Mouse (Mus musculus): Measurements from ENCODE around the gene Tyro3.

The Tyro3 gene

GRCm38 (mm10) chr2:119804275-119804628 lies 6.7 kb downstream of the Tyro3 start:
- no peak for DNase-seq (ENCODE audit: low spot score)

DNA sequence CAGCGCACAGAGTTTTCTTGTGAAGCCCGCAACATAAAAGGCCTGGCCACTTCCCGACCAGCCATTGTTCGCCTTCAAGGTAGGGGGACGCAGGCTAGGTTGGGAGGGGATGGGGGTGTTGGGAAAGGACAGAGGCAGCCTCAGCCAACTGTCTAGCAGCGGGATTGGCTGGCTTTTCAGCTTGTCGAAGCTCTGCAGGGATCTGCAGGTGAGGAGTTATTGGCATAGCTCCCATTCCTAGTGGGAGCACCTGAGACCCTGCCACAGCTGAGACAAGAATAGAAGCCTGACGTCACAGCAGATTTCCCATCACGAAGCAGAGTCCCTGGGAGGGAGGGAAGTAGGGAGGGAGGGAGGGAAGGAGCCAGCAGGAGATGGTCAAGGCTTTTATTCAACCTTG lies 7.2 kb downstream of the Tyro3 start:
- no peak for DNase-seq (ENCODE audit: low spot score)

DNA sequence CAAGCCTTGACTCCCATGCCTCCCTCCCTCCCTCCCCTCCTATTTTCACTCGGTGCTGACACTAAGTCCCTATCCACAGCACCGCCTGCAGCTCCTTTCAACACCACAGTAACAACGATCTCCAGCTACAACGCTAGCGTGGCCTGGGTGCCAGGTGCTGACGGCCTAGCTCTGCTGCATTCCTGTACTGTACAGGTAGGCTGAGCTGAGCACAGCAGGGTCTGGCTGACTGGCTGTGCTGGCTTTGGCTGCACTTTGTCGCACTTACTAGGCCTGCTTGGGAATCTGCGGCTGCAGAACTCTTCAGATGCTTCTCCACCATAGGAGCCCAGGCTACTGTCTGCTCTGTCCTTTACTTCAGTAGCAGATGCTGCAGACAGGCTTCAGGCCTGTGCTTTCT lies 8.0 kb downstream of the Tyro3 start:
- no peak for DNase-seq (ENCODE audit: low spot score)

DNA sequence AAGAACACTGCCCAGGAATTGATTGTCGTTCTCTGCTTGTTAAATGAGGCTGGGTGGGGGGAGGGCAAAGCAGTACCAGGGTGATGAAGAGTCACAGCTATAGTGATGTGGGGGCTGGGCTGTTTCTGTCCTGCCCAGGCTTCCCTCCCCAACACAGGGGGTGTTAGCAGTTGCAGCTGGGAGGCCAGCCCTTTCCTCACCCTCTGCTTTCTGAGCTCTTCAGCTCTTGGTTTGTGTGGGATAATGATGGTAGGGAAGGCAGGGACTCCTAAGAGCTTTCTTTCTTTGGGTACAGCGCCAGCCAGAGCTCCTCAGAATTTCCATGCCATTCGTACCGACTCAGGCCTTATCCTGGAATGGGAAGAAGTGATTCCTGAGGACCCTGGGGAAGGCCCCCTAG lies 10.9 kb downstream of the Tyro3 start:
- no peak for DNase-seq (ENCODE audit: low spot score)

- no peak for DNase-seq (ENCODE audit: low spot score)
These were observed 11.3 kb downstream of the Tyro3 start for GRCm38 (mm10) chr2:119808881-119809280.

DNA sequence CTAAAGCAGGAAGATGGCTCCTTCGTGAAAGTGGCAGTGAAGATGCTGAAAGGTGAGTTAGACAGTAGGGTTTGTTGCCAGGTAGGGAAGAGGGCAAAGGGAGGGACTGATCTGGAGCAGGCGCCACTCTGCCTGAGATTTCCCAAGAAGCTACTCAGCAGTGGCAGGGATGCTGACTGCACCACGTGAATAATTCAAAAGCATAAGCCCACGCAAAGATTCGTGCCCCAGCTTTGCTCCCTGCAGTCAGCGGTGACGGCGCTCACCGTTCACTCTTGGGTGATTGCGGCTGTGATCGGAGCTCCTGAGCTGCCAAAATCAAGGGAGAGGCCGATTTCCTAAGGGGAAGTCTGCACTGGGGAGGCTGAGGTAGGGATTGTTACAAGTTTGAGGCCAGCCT lies 13.4 kb downstream of the Tyro3 start:
- DNase-seq (ENCODE audit: low spot score), result no peak

GRCm38 (mm10) chr2:119811490-119812146 lies 14.1 kb downstream of the Tyro3 start:
- no peak for DNase-seq (ENCODE audit: low spot score)

DNA sequence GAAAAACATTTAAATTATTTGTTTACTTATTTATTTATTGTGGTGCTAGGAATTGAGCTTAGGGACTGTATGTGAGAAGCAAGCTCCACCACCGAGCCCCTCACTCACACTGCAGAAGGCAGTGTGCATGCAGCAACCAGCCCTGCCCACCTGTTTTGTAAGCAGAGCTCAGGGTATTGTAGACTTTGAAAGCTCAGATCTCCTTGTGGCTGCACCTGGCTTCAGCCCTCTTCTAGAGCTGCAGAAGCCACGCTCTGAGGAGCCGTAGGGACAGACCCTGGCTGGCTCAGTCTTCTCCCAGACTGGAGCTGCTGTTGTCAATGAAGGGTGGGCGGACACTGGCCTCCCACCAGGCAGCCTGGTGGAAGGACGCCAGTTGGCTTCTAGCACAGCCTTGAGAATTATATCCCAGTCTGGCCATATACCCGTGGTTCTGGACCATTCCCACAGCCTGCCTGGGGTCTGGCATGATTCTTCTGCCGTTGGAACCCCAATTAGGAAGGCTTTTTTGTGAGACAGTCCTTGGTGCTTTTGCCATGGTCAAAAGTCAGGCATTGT lies 16.9 kb downstream of the Tyro3 start:
- peak; percentile 70 for DNase-seq (ENCODE audit: low spot score)

DNA sequence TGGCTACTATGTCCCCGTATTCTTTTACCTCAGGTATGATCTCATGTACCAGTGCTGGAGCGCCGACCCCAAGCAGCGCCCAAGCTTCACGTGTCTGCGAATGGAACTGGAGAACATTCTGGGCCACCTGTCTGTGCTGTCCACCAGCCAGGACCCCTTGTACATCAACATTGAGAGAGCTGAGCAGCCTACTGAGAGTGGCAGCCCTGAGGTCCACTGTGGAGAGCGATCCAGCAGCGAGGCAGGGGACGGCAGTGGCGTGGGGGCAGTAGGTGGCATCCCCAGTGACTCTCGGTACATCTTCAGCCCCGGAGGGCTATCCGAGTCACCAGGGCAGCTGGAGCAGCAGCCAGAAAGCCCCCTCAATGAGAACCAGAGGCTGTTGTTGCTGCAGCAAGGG lies 19.1 kb downstream of the Tyro3 start:
- no peak for DNase-seq (ENCODE audit: low spot score)

DNA sequence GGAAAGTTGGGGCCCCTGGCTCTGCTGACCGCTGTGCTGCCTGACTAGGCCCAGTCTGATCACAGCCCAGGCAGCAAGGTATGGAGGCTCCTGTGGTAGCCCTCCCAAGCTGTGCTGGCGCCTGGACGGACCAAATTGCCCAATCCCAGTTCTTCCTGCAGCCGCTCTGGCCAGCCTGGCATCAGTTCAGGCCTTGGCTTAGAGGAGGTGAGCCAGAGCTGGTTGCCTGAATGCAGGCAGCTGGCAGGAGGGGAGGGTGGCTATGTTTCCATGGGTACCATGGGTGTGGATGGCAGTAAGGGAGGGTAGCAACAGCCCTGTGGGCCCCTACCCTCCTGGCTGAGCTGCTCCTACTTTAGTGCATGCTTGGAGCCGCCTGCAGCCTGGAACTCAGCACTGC lies 19.5 kb downstream of the Tyro3 start:
- peak; percentile 48 for DNase-seq (ENCODE audit: low spot score)

GRCm38 (mm10) chr2:119818668-119819272 lies 21.2 kb downstream of the Tyro3 start:
- no peak for DNase-seq (ENCODE audit: low spot score)

- no peak for DNase-seq (ENCODE audit: low spot score)
These were observed 23.6 kb downstream of the Tyro3 start for GRCm38 (mm10) chr2:119821136-119821535.

- DNase-seq (ENCODE audit: low spot score), result no peak
These were observed 33.0 kb downstream of the Tyro3 start for GRCm38 (mm10) chr2:119830579-119830978.

- no peak for DNase-seq (ENCODE audit: low spot score)
These were observed 36.7 kb downstream of the Tyro3 start for GRCm38 (mm10) chr2:119834231-119834630.

GRCm38 (mm10) chr2:119837616-119838015 lies 40.1 kb downstream of the Tyro3 start:
- no peak for DNase-seq (ENCODE audit: low spot score)

DNA sequence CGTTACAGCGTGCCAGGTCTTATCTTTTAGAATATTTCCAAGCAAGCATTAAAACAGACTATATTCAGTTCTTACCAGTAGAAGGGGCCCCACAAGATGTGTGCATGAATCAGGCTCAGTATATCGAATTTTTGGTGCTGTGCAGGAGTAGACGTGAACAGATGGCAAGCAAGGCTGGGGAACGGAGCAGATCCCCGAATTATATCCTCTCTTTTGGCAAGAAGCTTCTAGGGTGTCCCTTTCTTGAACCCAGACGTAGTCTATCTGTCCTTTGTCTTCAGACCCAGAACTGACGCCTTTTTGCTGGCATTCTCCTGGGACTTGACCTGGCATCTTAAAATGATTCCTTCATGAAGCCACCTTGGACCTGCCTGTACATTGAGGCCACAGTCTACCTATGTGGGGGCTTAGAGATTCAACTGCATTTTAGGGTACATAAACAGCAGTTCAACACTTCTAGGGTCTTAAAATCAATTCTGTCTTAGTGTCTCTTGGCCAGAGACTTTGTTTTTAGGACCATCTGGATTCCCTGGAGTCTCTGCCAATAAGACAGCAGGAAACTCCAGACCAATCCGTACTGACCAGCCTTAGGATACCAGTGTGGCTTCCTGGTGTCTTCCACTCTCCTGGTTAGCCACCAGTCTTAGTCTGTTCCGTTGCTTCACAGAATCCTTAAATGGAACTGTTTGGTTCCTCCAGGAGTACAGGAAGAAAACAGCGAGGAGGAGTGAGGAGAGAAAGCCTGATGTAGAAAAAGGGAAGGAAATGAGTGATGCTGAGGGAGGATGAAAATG lies 41.0 kb downstream of the Tyro3 start:
- DNase-seq (ENCODE audit: low spot score), result no peak

- no peak for DNase-seq (ENCODE audit: low spot score)
These were observed 42.5 kb downstream of the Tyro3 start for GRCm38 (mm10) chr2:119840008-119840407.

DNA sequence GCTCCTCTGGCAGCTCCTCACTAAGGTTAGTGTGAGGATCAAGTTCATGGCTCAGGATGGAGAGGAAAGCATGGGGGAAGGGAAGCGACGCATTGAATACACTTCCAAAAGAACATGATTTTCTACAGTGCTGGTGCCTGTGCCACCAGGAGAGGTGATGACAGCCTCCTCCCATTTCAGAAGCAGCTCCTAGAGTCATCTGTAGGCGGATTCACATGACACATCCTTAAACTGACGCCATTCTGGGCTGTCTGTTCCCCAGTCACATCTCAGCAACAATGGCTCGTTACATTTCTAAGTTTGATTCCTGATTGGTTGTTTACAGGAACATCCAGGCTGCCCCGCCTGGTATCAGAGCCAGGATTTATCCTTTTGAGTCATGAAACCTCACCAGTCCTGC lies 44.5 kb downstream of the Tyro3 start:
- no peak for DNase-seq (ENCODE audit: low spot score)

DNA sequence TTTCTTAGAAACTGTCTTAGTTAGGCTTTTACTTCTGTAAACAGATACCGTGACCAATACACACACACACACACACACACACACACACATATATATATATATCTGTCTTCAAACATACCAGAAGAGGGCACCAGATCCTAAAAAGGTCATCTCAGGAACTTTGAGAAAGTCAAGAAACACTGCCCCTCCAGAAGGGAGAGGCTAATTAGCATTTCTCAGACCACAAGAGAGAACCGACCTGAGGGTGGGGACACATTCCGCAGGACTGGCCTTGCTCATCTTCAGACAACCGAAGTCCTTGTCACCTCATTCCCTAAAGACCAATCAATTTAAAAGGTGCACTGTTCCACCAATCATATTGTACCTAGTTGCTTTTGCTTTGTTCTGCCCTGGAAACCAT lies 46.0 kb downstream of the Tyro3 start:
- no peak for DNase-seq (ENCODE audit: low spot score)

DNA sequence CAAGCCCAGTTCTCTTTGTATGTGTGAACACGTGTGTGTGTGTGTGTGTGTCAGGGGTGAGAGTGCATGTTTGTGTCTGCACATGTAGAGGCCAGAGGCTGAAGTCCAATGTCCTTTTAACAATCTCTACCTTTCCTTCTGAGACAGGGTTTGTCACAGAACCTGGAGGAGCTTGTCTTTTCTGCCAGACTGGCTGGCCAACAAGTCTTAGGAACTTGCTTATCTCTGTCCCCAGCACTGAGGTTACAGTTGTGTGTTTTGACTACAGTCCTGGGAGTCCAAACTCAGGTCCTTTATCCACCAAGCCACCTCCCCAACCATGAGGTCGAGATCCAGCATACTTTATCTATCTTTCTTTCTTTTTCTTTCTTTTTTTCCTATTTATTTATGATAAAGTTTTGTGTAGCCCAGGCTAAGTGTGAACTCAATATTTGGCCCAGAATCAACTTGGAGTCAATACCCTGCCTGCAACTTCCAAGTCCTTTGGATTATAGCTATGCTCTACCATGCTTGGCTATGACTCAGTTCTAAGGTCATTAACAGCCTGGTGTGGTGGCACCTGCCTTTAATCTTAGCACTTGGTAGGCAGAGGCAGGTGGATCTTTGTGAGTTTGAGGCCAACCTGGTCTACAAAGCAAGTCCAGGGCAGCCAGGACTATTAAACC lies 48.5 kb downstream of the Tyro3 start:
- DNase-seq (ENCODE audit: low spot score), result no peak

DNA sequence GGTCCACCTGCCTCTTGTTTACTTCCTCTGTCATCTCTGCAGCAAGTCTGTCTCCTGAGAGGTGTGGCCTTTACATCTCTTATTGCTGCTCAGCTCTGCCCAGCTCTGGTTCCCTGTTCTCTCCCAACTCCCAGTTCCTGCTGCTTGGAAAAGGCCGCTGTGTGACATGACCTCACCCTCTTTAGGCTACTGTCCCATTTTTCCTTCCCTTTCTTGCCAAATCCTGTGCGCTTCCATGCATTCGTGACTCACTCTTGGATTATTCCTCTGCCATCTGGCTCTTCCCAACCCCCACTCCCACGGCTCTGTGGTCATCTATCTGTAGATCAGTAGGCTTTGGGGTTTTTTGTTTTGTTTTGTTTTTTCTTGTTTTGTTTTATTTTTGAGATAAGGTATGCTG lies 49.4 kb downstream of the Tyro3 start:
- DNase-seq (ENCODE audit: low spot score), result no peak

DNA sequence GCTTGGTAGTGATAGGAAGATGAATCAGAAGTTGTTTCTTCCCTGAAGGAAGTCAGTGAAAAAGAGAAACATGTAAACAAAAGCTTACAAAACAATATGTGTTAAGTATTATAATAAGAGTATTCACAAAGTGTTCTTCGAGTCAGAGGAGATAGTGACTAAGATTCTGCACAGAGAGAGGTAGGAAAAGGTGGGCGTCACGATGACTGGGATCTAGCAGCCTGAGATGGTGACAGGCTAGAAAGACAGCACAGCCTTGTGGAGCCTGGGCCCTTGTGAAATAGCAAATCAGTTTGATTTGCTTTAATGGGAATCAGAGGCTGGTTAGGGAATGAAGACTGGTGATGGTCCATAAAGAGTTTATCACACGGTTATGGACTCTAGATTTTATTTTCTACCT lies 56.3 kb downstream of the Tyro3 start:
- DNase-seq (ENCODE audit: low spot score), result no peak

Measured in ovary, postnatal 36 days (tissue).